Mouse (Mus musculus) ES-E14 (cell line): ENCODE data around the gene Pwp2.

Source experiments
- HCFC1 ChIP-seq: IDR thresholded peaks from 2 replicates; pipeline ENCODE4 v1.6.1; 2012; ENCODE audit warnings: low read length, inconsistent platforms, borderline replicate concordance; ENCODE audit not compliant: insufficient read depth
- MAFK ChIP-seq: IDR thresholded peaks from 2 replicates; pipeline ENCODE4 v1.6.1; 2014; ENCODE audit warnings: mild to moderate bottlenecking, low read depth, low read length, inconsistent platforms; ENCODE audit not compliant: insufficient read depth
- ZC3H11A ChIP-seq: IDR thresholded peaks from 2 replicates; pipeline ENCODE4 v1.6.1; 2012; ENCODE audit warnings: low read depth, mild to moderate bottlenecking, inconsistent platforms, low read length, borderline replicate concordance
- ZNF384 ChIP-seq: IDR thresholded peaks from 2 replicates; pipeline ENCODE4 v1.6.1; 2012; ENCODE audit warnings: low read depth, low read length, inconsistent platforms

DNA sequence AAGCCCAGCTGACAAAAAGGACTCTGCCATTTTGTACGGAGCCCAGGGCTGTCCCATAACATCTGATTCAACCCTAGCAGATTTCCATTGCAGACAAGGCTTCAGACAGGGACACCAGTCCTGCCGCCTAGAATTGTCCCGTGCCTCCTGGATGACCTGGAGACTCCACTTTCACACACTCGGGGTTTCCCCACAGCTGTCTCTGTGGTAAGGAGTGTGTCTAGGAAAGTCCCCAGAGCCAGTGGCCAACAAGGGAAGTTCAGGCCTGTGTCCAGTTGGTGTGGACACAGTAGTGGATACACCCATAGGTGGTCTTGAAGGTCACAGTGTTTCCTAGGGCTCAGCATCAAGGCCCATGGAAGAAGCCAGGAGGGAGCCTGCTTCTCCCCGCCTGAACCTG, 49.0 kb downstream of the Pwp2 start:
- no peak for TF ChIP-seq ZC3H11A
- no peak for TF ChIP-seq ZNF384
- no peak for TF ChIP-seq HCFC1
- no peak for TF ChIP-seq MAFK
